Mouse (Mus musculus) testis, adult 2 months (tissue): Measurements from ENCODE around the gene Phlpp1. TPM values are rescaled to one million over a fixed set of nuclear protein-coding genes. Genes with fewer than 3 reads are reported as not detected.

ENCODE experiments used
- H3K27ac ChIP-seq: fragments of 200-500 bp; 2 replicates; pipeline ENCODE4 v1.5.1; 2012; ENCODE audit warnings: low read depth, low read length; ENCODE audit not compliant: control insufficient read depth, insufficient read depth
- H3K27me3 ChIP-seq: fragments of 200-500 bp; 2 replicates; pipeline ENCODE4 v1.6.1; 2012; ENCODE audit warnings: mild to moderate bottlenecking, low read length, moderate library complexity; ENCODE audit not compliant: control insufficient read depth, insufficient read depth
- H3K36me3 ChIP-seq: fragments of 200-500 bp; 2 replicates; pipeline ENCODE4 v1.6.1; 2012; ENCODE audit warnings: mild to moderate bottlenecking, low read length; ENCODE audit not compliant: control insufficient read depth, insufficient read depth
- H3K4me1 ChIP-seq: fragments of 200-500 bp; 2 replicates; pipeline ENCODE4 v1.6.1; 2012; ENCODE audit warnings: low read length; ENCODE audit not compliant: control insufficient read depth, insufficient read depth
- H3K4me3 ChIP-seq: fragments of 200-500 bp; 2 replicates; pipeline ENCODE4 v1.5.1; 2012; ENCODE audit warnings: low read depth, mild to moderate bottlenecking, low read length, moderate library complexity, mixed read lengths; ENCODE audit not compliant: control insufficient read depth
- CTCF ChIP-seq: fragments of 200-500 bp; IDR thresholded peaks from 2 replicates; pipeline ENCODE4 v1.5.1; 2012; ENCODE audit warnings: low read depth, mild to moderate bottlenecking, inconsistent platforms, low read length, moderate library complexity; ENCODE audit not compliant: control insufficient read depth, insufficient read depth, insufficient replicate concordance
- POLR2A ChIP-seq: fragments of 200-500 bp; IDR thresholded peaks from 2 replicates; pipeline ENCODE4 v1.6.1; 2012; ENCODE audit warnings: low read depth, mild to moderate bottlenecking, inconsistent platforms, low read length, moderate library complexity; ENCODE audit not compliant: control insufficient read depth
- polyA plus RNA-seq: library from polyadenylated mRNA; depleted of rRNA; stranded (reverse); fragments of >200 nt; gene quantifications from 2 replicates; pipeline ENCODE4 v1.2.3, GENCODE M21; 2012; rRNA removed

Phlpp1 gene
- polyA plus RNA-seq: 59.6 and 64.5 TPM in 2 replicates

DNA sequence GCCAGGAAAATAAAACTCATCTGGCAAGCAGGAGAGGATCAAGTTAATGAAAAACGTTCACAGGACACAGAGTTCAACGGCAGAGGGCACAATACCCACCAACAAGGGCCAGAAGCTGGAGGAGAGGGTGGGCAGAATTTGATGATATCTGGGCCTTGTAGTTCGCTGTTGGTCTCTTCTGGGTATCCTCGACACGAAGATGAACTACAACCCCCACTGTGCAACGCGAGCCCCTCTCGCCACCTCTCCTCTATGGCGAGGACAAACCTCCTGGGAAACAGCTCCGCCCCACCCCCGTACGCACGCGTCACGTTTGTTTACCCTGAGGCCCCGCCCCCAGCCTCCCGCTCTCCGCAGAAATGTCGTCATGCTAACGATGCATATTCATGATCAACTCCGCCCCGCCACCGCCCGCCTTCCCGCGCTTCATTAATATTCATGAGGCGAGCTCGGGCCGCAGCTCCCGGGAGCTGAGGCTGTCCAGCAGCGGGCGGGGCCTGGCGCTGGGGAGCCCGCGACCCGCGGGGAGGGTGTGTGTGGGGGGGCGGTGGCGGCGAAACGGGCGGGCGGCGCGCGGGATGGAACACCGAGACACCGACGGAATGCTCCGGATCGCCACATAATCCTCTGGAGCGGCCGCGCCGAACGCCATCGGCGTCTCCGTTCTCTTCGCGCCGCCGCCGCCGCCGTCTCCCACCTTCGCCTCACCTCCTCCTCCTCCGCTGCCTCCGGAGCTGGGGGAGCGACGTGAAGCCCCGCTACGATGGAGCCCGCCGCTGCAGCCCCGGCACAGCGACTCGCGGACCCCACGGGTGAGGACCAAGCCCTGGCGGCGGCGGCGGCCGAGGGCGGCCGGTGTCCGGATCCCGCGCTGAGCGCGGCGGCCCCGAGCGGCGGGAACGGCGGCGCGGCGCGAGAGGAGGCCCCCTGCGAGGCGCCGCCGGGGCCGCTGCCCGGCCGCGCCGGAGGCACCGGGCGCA is at the start of gene Phlpp1:
Phlpp1 (plus strand) TSS at position 512 of the 980 bp plus-strand sequence.
- H3K27ac ChIP-seq: peak within 1 kb of the TSS; percentile 61
- H3K4me3 ChIP-seq: peak within 1 kb of the TSS; percentile 77
- no peaks in the 10 kb centered on the region; the same call in 1 of the 2 replicates for H3K27me3 ChIP-seq
- TF ChIP-seq CTCF (peak; percentile 37; the same call in 1 of the 2 replicates), POLR2A (peak; percentile 65; the same call in 1 of the 2 replicates)
- H3K4me1 ChIP-seq: 0 out of 2 replicates have a peak, but pooled peaks cover 2% of the 10 kb centered on the region
- no peaks in the 10 kb centered on the region for H3K36me3 ChIP-seq

DNA sequence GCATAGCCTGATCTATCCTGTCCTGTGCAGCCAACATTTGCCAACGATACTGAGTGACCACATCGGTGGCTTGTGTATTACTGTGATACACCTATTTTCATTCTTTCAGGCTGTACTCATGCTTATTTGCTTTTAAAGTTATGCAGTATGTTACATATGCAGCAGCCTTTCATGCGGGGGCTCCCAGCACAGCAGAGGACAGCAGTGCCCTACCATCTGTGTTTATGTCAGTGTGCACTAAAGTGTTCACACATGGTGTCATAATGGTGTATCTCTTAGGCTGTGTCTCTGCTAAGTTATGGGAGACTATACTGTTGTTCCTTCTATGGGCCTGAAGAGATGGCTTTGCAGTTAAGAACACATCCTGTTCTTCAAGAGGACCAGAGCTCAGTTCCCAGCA is 45.0 kb upstream of the Phlpp1 start:
- H3K27me3 ChIP-seq: no peaks in the 10 kb centered on the region
- no peak overlapping the region for H3K27ac ChIP-seq
- H3K36me3 ChIP-seq: no peaks in the 10 kb centered on the region
- H3K4me3 ChIP-seq: no peak overlapping the region
- H3K4me1 ChIP-seq: no peaks in the 10 kb centered on the region; the same call in 1 of the 2 replicates
- TF ChIP-seq CTCF: no peak
- no peak for TF ChIP-seq POLR2A

DNA sequence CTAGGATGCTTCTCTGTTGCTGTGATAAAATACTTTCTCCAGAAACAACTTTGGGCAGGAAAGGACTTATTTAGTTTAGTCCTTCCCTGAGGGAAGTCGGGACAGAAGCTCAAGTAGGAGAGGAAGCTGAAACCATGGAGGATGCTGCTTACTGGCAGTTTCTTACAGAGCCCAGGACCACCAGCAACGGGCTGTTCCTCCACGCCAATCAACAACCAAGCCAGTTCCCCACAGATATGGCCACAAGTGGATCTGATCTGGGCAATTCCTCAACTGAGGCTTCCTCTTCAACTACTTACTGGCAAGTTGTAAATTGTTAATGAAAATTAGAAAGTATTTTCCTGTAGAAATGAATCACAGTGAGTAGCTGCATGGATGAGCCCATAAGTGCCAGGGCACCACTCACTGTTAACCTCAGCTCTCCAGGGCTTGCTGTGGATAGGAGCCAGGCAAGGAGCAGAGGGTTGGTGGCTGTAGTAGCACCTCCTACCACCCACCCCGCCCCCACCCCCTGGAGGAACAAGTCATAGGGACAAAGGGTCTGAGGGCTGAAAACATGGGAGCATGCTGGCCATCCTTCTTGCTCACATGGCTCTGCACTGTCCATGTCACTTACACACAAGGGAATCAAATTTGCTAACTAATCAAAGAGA is 39.7 kb upstream of the Phlpp1 start:
- Histone ChIP-seq H3K27me3 (no peaks in the 10 kb centered on the region), H3K36me3 (no peaks in the 10 kb centered on the region), H3K27ac (no peak overlapping the region), H3K4me3 (no peak overlapping the region), H3K4me1 (no peaks in the 10 kb centered on the region)
- TF ChIP-seq CTCF (no peak), POLR2A (no peak)

GRCm38 (mm10) chr1:106132350-106132700 is 39.2 kb upstream of the Phlpp1 start:
- Histone ChIP-seq H3K36me3 (no peaks in the 10 kb centered on the region), H3K27me3 (no peaks in the 10 kb centered on the region), H3K4me1 (no peaks in the 10 kb centered on the region), H3K4me3 (no peak overlapping the region), H3K27ac (no peak overlapping the region)
- TF ChIP-seq POLR2A: no peak
- no peak for TF ChIP-seq CTCF

GRCm38 (mm10) chr1:106138691-106139090 is 32.9 kb upstream of the Phlpp1 start:
- H3K27ac ChIP-seq: no peak overlapping the region
- no peaks in the 10 kb centered on the region for H3K4me1 ChIP-seq
- no peaks in the 10 kb centered on the region for H3K27me3 ChIP-seq
- no peak for TF ChIP-seq CTCF
- TF ChIP-seq POLR2A: no peak
- no peak overlapping the region for H3K4me3 ChIP-seq
- no peaks in the 10 kb centered on the region for H3K36me3 ChIP-seq

DNA sequence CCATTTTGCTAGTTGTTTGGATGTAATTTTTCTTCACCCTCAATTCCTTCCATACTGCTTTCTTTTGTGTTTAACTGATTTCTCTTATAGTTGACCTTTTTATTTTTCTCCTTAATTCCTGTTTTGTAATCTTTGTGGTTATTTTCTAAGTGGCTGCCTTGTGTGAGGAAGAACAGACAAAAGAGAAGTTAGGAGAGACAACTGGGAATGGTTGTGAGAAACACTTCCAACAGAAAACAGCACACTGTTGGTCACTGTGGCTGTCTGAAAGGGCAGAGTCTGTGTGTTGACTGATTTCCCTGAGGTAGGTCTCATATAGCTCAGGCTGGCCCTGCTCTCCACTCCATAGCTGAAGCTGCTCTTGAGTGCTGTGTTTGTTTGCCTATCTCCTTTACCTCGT is 32.4 kb upstream of the Phlpp1 start:
- H3K27ac ChIP-seq: no peak overlapping the region
- no peaks in the 10 kb centered on the region for H3K4me1 ChIP-seq
- no peak for TF ChIP-seq CTCF
- no peak for TF ChIP-seq POLR2A
- H3K36me3 ChIP-seq: no peaks in the 10 kb centered on the region
- H3K27me3 ChIP-seq: no peaks in the 10 kb centered on the region
- no peak overlapping the region for H3K4me3 ChIP-seq

DNA sequence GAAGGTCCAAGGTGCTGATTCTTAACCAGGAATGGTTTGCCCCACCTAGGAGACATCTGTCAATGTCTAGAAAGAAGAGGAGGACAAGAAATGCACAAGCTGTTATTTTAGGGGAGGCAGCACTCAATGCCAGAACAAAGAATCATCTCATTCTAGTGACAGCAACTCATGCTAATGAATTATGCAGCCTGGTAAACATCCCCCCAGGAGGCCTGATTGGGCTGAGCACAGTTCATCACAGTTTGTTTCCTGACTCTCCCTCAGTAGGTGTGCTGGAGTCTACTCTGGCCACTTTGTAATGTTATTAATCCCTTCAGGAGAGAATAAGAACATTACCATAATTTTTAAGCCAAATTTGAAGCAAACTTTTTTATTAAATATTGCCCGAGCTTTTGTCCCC is 29.5 kb upstream of the Phlpp1 start:
- Histone ChIP-seq H3K4me3 (no peak overlapping the region), H3K27ac (no peak overlapping the region), H3K4me1 (no peaks in the 10 kb centered on the region), H3K27me3 (no peaks in the 10 kb centered on the region), H3K36me3 (no peaks in the 10 kb centered on the region)
- TF ChIP-seq POLR2A: no peak
- TF ChIP-seq CTCF: no peak

- TF ChIP-seq POLR2A: no peak
- no peak for TF ChIP-seq CTCF
- no peak overlapping the region for H3K4me3 ChIP-seq
- H3K4me1 ChIP-seq: no peaks in the 10 kb centered on the region
- no peak overlapping the region for H3K27ac ChIP-seq
- H3K27me3 ChIP-seq: no peaks in the 10 kb centered on the region
- no peaks in the 10 kb centered on the region for H3K36me3 ChIP-seq
Observed at GRCm38 (mm10) chr1:106144534-106144933, 27.0 kb upstream of the Phlpp1 start.
